Mouse (Mus musculus) embryonic facial prominence, embryonic 10.5 days (tissue): ENCODE measurements around the gene Nup35. TPM values are rescaled to one million over a fixed set of nuclear protein-coding genes. Genes with fewer than 3 reads are reported as not detected.

Experiments used
- DNase-seq: peaks from one replicate; pipeline ENCODE4 v3.0.0-alpha.2; 2017; ENCODE audit warnings: low spot score
- H3K27ac ChIP-seq: fragments of 300-500 bp; sonication (generic); replicated peaks from 2 replicates; pipeline ENCODE4 v1.5.1; 2016; ENCODE audit warnings: mild to moderate bottlenecking
- H3K27me3 ChIP-seq: fragments of 300-500 bp; sonication (generic); replicated peaks from 2 replicates; pipeline ENCODE4 v1.6.1; 2016; ENCODE audit warnings: low read depth, mild to moderate bottlenecking; ENCODE audit not compliant: poor library complexity, severe bottlenecking
- H3K36me3 ChIP-seq: fragments of 300-500 bp; sonication (generic); replicated peaks from 2 replicates; pipeline ENCODE4 v1.6.1; 2016; ENCODE audit warnings: mild to moderate bottlenecking, moderate library complexity
- H3K4me1 ChIP-seq: fragments of 300-500 bp; sonication (generic); 2 replicates; pipeline ENCODE4 v1.6.1; 2016
- H3K4me3 ChIP-seq: fragments of 300-500 bp; sonication (generic); 2 replicates; pipeline ENCODE4 v1.5.1; 2016; ENCODE audit warnings: mild to moderate bottlenecking, moderate library complexity
- H3K9me3 ChIP-seq: fragments of 300-500 bp; sonication (generic); 2 replicates; pipeline ENCODE4 v1.6.1; 2016; ENCODE audit warnings: mild to moderate bottlenecking
- WGBS: fragments of 180-500 bp; shearing (Covaris S2); methylation state at CpG from one replicate; pipeline ENCODE4 v1.1.7; 2016; 5-methylcytosine and 5-hydroxymethylcytosine counted together
- microRNA counts: library from miRNA; unstranded; fragments of <30 nt; microRNA quantifications from one replicate; lab custom pipeline; 2017
- microRNA-seq: library from miRNA; unstranded; fragments of <30 nt; microRNA quantifications from one replicate; pipeline ENCODE4, GENCODE M21; 2017
- polyA plus RNA-seq: library from polyadenylated mRNA; unstranded; fragments of >200 nt; fragmentation: Nextera tagmentation; extraction: Ambion mirVana; gene quantifications from 2 replicates; pipeline ENCODE4 v1.2.1, GENCODE M21; 2016

Nup35 gene
- polyA plus RNA-seq, 1 experiment from 2014 or later, result 64.1 TPM

DNA sequence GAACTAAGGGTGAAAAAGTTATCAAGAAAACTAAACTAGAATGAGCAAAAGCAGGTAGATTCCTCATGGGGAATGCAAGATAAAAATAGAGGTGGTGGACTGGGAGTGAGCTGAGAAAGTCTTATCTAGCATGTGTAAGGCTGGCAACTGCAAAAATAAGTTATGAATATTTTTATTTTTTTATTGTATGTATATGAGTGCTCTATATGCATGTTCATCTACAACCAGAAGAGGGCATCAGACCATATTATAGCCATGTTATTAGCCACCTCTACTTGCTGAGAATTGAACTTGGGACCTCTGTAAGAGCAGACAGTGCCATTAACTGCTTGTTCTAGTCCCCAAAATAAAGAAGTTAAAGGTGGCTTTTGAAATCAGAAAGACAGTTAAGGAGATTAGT is 44.4 kb downstream of the Nup35 start:
- no peaks in the 10 kb centered on the region for H3K27me3 ChIP-seq
- no peak overlapping the region for H3K27ac ChIP-seq
- peaks cover 76% of the 10 kb centered on the region for H3K36me3 ChIP-seq
- H3K4me1 ChIP-seq, result no peaks in the 10 kb centered on the region
- no peaks in the 10 kb centered on the region for H3K9me3 ChIP-seq
- DNase-seq, result no peak
- H3K4me3 ChIP-seq, result no peak overlapping the region

DNA sequence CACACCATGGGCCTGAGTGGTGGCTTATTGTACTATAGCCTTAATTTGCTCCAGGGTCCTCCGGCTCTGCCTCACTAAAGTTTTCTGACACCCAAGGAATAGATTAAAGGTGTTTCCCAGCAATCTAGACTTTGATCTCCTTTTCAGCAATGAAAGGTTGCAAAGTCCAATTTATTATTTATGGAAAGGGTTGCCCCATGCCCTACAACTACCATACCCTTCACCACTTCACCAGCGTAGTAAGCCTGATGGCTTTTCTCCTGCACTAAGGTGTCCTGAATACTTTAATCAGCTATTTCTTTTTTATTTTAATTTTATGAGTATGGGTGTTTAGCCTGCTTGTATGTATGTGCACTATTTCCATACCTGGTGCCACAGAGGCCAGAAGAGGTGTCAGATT is 45.6 kb downstream of the Nup35 start:
- no peaks in the 10 kb centered on the region for H3K9me3 ChIP-seq
- H3K4me1 ChIP-seq, result no peaks in the 10 kb centered on the region
- 95% methylated on average over 2 of the region's 2 CpGs for WGBS
- H3K27ac ChIP-seq, result no peak overlapping the region
- H3K36me3 ChIP-seq, result peaks cover 71% of the 10 kb centered on the region
- no peaks in the 10 kb centered on the region for H3K27me3 ChIP-seq
- DNase-seq, result no peak
- H3K4me3 ChIP-seq, result no peak overlapping the region

DNA sequence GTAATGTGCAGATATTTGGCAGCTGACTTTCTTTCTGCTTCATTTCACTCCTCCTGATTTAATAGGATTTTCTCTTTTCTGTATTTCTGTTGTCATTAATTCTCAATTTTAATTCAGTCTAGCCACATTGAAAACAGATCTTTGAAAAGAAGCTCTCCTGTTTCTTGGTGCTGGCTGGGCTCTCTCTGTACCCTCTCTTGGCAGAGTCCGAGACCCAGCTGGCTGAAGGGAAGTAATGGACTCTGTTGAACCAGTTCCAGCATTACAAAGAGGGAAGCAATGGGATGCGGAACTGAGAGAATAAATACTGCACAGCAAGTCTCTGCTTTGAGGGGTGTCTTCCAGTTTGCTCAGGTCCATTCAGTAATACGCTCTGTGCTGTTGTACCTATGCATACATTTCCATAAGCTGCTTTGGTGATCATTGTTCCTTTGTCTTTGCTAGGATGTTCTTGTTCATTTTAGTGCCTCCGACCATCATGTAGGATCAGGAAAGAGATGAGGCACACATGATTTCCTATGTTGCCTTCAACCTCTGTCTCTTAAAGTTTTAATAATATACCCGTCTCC is 50.4 kb downstream of the Nup35 start:
- no peak overlapping the region for H3K4me3 ChIP-seq
- H3K4me1 ChIP-seq, result peaks cover 2% of the 10 kb centered on the region
- no peak for DNase-seq
- no peaks in the 10 kb centered on the region for H3K9me3 ChIP-seq
- no peaks in the 10 kb centered on the region for H3K27me3 ChIP-seq
- WGBS, result 94% methylated on average over 5 of the region's 5 CpGs
- no peak overlapping the region for H3K27ac ChIP-seq
- peaks cover 42% of the 10 kb centered on the region for H3K36me3 ChIP-seq

DNA sequence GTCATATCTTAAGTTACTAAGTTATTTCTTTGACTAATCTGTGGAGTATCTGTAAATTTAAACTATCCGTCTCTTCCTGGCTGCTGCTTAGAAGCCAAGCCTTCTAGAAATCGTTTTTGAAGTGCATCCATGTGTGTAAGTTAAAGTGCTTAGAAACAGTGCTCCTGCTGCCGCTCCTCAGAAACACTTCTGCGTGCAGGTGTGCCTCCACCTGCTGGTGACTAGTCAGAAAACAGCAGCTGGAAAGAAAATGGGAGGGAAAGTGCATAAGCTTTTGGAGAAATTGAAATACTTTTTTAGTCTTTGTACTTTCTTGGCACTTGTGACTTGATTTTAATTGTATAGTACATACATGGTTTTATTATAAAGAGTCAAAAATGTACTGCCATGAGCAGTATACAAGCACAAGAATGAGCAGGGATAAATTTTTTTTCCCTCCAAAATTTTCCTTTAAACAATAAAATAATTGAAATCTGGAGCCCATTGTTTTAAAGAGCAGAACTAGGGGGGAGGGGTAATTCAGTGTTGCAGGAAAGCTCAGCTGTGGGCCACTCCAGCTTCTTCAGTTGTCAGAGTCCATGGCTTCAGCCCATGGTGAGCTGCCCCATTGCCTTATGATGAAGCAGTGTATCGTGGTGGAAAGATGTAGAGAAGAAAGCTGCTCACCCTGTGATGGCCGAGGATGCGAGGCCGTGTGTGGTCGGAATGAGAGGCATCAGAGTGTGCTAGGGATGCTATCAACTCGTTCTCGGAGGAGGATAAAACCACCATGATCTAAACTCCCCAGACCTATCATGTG is 53.0 kb downstream of the Nup35 start:
- Histone ChIP-seq H3K4me3 (no peak overlapping the region), H3K36me3 (peaks cover 26% of the 10 kb centered on the region), H3K4me1 (peaks cover 5% of the 10 kb centered on the region), H3K27me3 (no peaks in the 10 kb centered on the region), H3K27ac (no peak overlapping the region), H3K9me3 (no peaks in the 10 kb centered on the region)
- no peak for DNase-seq
- 80% methylated on average over 11 of the region's 11 CpGs for WGBS

DNA sequence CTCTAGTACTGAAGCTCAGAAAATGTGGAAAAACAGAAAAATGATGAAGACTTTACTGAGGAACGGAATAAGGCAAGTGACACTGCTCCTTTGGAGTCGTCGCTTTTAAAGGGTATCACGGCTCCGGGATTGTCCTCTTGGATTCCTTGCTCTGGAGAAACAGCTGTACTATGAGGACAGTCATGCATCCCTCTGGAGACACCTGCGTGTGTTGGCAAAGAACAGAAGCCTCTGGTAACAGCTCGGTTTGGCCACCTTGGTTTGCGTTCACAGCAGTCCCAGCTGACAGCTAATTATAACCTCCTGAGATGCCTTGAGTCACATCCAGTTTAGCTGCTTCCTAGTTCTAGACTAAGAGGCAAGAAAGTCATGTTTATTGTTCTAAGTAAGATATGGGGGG is 61.8 kb downstream of the Nup35 start:
- H3K36me3 ChIP-seq, result no peaks in the 10 kb centered on the region
- 88% methylated on average over 8 of the region's 8 CpGs for WGBS

DNA sequence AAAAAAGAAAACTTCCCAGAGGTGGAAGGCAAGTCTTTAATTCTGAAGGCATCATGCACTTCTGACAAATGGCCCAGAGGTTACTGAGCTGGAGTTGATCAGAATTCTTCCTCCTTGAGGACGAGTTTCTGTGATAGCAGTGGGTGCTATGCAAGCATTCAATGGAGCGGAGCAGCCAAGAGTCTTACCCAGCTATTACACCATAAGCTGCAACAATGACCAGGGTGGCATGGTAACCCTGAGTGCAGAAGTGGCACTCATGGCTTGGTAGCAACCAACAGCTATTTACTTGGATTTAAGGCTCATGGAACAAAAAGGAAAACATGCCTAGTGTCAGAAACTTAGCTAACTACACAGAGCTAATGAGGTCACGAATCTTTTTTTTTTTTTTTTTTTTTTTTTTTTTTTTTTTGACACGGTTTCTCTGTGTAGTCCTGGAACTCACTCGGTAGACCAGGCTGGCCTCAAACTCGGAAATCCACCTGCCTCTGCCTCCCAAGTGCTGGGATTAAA is 66.7 kb downstream of the Nup35 start:
- Histone ChIP-seq H3K4me3 (no peak overlapping the region), H3K27ac (no peak overlapping the region), H3K27me3 (no peaks in the 10 kb centered on the region), H3K4me1 (no peaks in the 10 kb centered on the region), H3K36me3 (no peaks in the 10 kb centered on the region), H3K9me3 (no peaks in the 10 kb centered on the region)
- no peak for DNase-seq
- WGBS, result 84% methylated on average over 6 of the region's 6 CpGs

More for the DNA sequence above, 61.8 kb downstream of the Nup35 start:
- Histone ChIP-seq H3K4me1 (no peaks in the 10 kb centered on the region), H3K4me3 (no peak overlapping the region), H3K9me3 (no peaks in the 10 kb centered on the region), H3K27ac (no peak overlapping the region), H3K27me3 (no peaks in the 10 kb centered on the region)
- no peak for DNase-seq

DNA sequence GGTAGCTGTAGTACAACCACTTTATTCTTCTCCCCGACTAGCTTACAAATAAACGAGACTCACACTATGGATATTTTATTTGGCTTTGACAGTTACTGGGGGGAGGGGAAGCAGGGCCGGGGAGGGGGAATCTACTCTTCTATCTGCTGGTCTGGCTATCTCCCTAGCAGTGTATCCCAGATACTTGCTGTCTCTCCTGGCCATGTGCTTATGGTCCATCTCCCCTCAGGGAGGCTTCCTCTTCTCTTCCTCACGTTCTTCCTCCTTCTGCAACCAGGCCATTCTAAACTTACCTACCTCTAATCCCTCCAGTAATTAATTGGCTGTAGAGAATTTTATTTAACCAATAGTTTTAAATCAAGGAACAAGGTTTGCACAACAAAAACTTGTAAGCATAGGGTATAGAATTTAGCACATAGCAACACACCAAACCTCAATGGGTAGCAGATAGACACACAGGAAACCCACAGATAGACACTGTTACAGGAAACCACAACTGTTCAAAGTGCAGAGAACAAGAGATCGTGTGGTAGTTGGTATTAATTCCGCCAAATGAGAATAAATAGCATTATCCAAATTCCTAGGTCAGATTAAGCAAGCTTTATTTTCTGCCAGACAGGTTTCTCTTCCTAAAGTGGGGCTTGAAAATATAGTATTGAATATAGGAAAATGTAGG is 67.5 kb downstream of the Nup35 start:
- H3K4me1 ChIP-seq, result no peaks in the 10 kb centered on the region
- no peaks in the 10 kb centered on the region for H3K9me3 ChIP-seq
- no peak for DNase-seq
- 82% methylated on average over 6 of the region's 6 CpGs for WGBS
- H3K4me3 ChIP-seq, result no peak overlapping the region
- no peak overlapping the region for H3K27ac ChIP-seq
- no peaks in the 10 kb centered on the region for H3K36me3 ChIP-seq
- H3K27me3 ChIP-seq, result no peaks in the 10 kb centered on the region

DNA sequence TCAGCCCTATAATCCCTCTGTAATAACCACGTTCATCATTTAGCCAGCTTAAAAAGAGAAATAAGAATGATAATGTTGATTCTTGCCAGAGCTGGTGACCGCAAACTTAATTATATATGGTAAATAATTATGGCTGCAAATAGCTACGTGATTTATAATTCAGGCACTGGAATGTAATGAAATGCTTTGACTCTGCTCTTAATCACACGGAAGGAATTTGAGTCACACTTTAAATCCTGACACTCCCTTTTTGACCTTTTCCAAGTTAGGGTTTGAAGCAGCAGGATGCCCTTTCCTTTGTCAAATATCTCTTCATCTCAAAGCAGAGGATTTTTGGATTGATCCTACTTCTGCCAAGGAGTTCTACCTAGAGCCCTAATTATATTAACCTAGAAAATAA is 71.2 kb downstream of the Nup35 start:
- 64% methylated on average over 4 of the region's 4 CpGs for WGBS
- no peaks in the 10 kb centered on the region for H3K4me1 ChIP-seq
- DNase-seq, result no peak
- H3K36me3 ChIP-seq, result no peaks in the 10 kb centered on the region
- H3K27me3 ChIP-seq, result no peaks in the 10 kb centered on the region
- H3K9me3 ChIP-seq, result no peaks in the 10 kb centered on the region
- no peak overlapping the region for H3K4me3 ChIP-seq
- no peak overlapping the region for H3K27ac ChIP-seq

DNA sequence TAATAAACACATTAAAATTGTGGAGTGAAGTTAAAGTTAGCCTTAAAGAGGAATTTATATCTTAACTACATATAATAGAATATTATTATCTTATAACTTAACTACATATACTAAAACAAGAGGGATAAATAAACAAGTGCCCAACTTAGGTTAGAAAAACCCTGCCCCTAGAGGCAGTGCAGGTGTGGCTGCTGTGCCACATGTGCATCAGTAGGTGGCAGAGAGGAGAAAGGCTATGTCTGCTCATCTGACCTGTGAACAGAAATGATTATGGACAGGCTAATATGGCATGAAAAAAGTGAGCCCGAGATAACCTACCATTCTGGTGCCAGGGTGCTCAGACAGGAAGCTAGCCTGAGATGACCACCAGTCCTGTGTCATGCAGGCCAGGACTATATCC is 90.4 kb downstream of the Nup35 start:
- Histone ChIP-seq H3K9me3 (no peaks in the 10 kb centered on the region), H3K27me3 (no peaks in the 10 kb centered on the region), H3K36me3 (no peaks in the 10 kb centered on the region), H3K4me3 (no peak overlapping the region), H3K4me1 (no peaks in the 10 kb centered on the region), H3K27ac (no peak overlapping the region)
- DNase-seq, result no peak
- 75% methylated on average over 1 of the region's 1 CpGs for WGBS

MicroRNAs within 50 kb of the gene (microRNA counts, 519-probe panel; counts per million panel counts)
- 188 counts per million, percentile 57 among the panel's probes with 10 or more counts for microRNA mmu-miR-684 (lab: Ali Mortazavi, UCI)

Small RNA genes within 50 kb of the gene (microRNA-seq; reads per million reads assigned to microRNA genes)
- not detected for gene Mir684-1

Other genes starting within 250 kb of the Nup35 start
- 72.0 and 74.6 TPM in 2 replicates for gene Frzb, start 169.6 kb upstream of the Nup35 start, polyA plus RNA-seq
- 66.6 and 69.5 TPM in 2 replicates for gene Nckap1, start 35.9 kb upstream of the Nup35 start, polyA plus RNA-seq
- gene Dusp19, start 191 bp upstream of the Nup35 start, polyA plus RNA-seq, result 16.0 and 16.8 TPM in 2 replicates